Mouse (Mus musculus) lung, embryonic 15.5 days (tissue): ENCODE data around the gene Mtus2. TPM values are rescaled to one million over a fixed set of nuclear protein-coding genes. Genes with fewer than 3 reads are reported as not detected.

Experiments
- ATAC-seq: fragments of 200-750 bp; cut with Nextera tagmentation; 2 replicates; pipeline ENCODE4 v1.8.0; 2017; ENCODE audit warnings: moderate number of reproducible peaks, borderline replicate concordance; ENCODE audit not compliant: low FRiP score, low TSS enrichment; ENCODE audit errors: extremely low read depth
- H3K27ac ChIP-seq: fragments of 300-500 bp; sonication (generic); 2 replicates; pipeline ENCODE4 v1.5.1; 2015; ENCODE audit warnings: moderate library complexity, mild to moderate bottlenecking, inconsistent platforms
- H3K27me3 ChIP-seq: fragments of 300-500 bp; sonication (generic); 2 replicates; pipeline ENCODE4 v1.6.1; 2015; ENCODE audit warnings: inconsistent platforms
- H3K36me3 ChIP-seq: fragments of 300-500 bp; sonication (generic); 2 replicates; pipeline ENCODE4 v1.6.1; 2015; ENCODE audit warnings: inconsistent platforms
- H3K4me1 ChIP-seq: fragments of 300-500 bp; sonication (generic); 2 replicates; pipeline ENCODE4 v1.6.1; 2015; ENCODE audit warnings: inconsistent platforms
- H3K4me2 ChIP-seq: fragments of 300-500 bp; sonication (generic); 2 replicates; pipeline ENCODE4 v1.6.1; 2015; ENCODE audit warnings: inconsistent platforms, mild to moderate bottlenecking, moderate library complexity
- H3K4me3 ChIP-seq: fragments of 300-500 bp; sonication (generic); 2 replicates; pipeline ENCODE4 v1.5.1; 2015; ENCODE audit warnings: mild to moderate bottlenecking, inconsistent platforms
- H3K9ac ChIP-seq: fragments of 300-500 bp; sonication (generic); 2 replicates; pipeline ENCODE4 v1.6.1; 2015; ENCODE audit warnings: inconsistent platforms
- H3K9me3 ChIP-seq: fragments of 300-500 bp; sonication (generic); 2 replicates; pipeline ENCODE4 v1.6.1; 2016; ENCODE audit warnings: inconsistent platforms
- WGBS: fragments of 180-500 bp; shearing (Covaris S2); methylation state at CpG from one replicate; pipeline ENCODE4 v1.1.7; 2015; 5-methylcytosine and 5-hydroxymethylcytosine counted together
- polyA plus RNA-seq: library from polyadenylated mRNA; unstranded; fragments of >200 nt; fragmentation: Nextera tagmentation; extraction: Ambion mirVana; gene quantifications from 2 replicates; pipeline ENCODE4 v1.2.1, GENCODE M21; 2015

The Mtus2 gene
- polyA plus RNA-seq, 1 experiment from 2014 or later: 8.5 TPM

GRCm38 (mm10) chr5:148360922-148361758 lies 404.0 kb downstream of the Mtus2 start:
- no peak overlapping the region for H3K4me3 ChIP-seq
- peak; percentile 76 for ATAC-seq
- no peaks in the 10 kb centered on the region for H3K27me3 ChIP-seq
- no peak overlapping the region for H3K9ac ChIP-seq
- peak overlapping the region; percentile 28; the same call in 1 of the 2 replicates for H3K4me2 ChIP-seq
- peak overlapping the region; percentile 76 for H3K27ac ChIP-seq
- no peaks in the 10 kb centered on the region for H3K36me3 ChIP-seq
- WGBS: 22% methylated on average over 16 of the region's 16 CpGs
- peaks cover 24% of the 10 kb centered on the region for H3K4me1 ChIP-seq
- H3K9me3 ChIP-seq: no peaks in the 10 kb centered on the region

GRCm38 (mm10) chr5:148361759-148362010 lies 404.6 kb downstream of the Mtus2 start:
- H3K4me3 ChIP-seq: no peak overlapping the region
- 27% methylated on average over 3 of the region's 3 CpGs for WGBS
- H3K36me3 ChIP-seq: no peaks in the 10 kb centered on the region
- H3K27ac ChIP-seq: peak overlapping the region; percentile 76
- H3K4me1 ChIP-seq: peaks cover 24% of the 10 kb centered on the region
- ATAC-seq: no peak
- peak overlapping the region; percentile 28; the same call in 1 of the 2 replicates for H3K4me2 ChIP-seq
- H3K27me3 ChIP-seq: no peaks in the 10 kb centered on the region
- H3K9me3 ChIP-seq: no peaks in the 10 kb centered on the region
- no peak overlapping the region for H3K9ac ChIP-seq

GRCm38 (mm10) chr5:148362296-148362695 lies 405.2 kb downstream of the Mtus2 start:
- ATAC-seq: no peak
- WGBS: 94% methylated on average over 7 of the region's 7 CpGs
- Histone ChIP-seq H3K27me3 (no peaks in the 10 kb centered on the region), H3K9me3 (no peaks in the 10 kb centered on the region), H3K36me3 (no peaks in the 10 kb centered on the region), H3K4me1 (peaks cover 24% of the 10 kb centered on the region), H3K4me2 (no peak overlapping the region), H3K4me3 (no peak overlapping the region), H3K9ac (no peak overlapping the region), H3K27ac (no peak overlapping the region)

GRCm38 (mm10) chr5:148363441-148364113 lies 406.5 kb downstream of the Mtus2 start:
- Histone ChIP-seq H3K4me2 (no peak overlapping the region), H3K27me3 (no peaks in the 10 kb centered on the region), H3K4me1 (peaks cover 24% of the 10 kb centered on the region), H3K4me3 (no peak overlapping the region), H3K36me3 (no peaks in the 10 kb centered on the region), H3K27ac (no peak overlapping the region), H3K9me3 (no peaks in the 10 kb centered on the region), H3K9ac (no peak overlapping the region)
- ATAC-seq: peak; percentile 53
- 65% methylated on average over 22 of the region's 22 CpGs for WGBS

Other genes with a start within 250 kb of the Mtus2 start
- gene Flt1, start 231.3 kb upstream of the Mtus2 start, polyA plus RNA-seq: 17.6 and 19.0 TPM in 2 replicates
- gene Pomp, start 96.9 kb upstream of the Mtus2 start, polyA plus RNA-seq: 487 and 547 TPM in 2 replicates
- 3.8 and 5.1 TPM in 2 replicates for gene Slc46a3, start 62.5 kb upstream of the Mtus2 start, polyA plus RNA-seq